Mouse (Mus musculus): ENCODE results near the gene Lmnb2. TPM values are rescaled to one million over a fixed set of nuclear protein-coding genes. Genes with fewer than 3 reads are reported as not detected.

Gene Lmnb2
- polyA plus RNA-seq, 1 experiment from 2014 or later = 30.9 TPM

DNA sequence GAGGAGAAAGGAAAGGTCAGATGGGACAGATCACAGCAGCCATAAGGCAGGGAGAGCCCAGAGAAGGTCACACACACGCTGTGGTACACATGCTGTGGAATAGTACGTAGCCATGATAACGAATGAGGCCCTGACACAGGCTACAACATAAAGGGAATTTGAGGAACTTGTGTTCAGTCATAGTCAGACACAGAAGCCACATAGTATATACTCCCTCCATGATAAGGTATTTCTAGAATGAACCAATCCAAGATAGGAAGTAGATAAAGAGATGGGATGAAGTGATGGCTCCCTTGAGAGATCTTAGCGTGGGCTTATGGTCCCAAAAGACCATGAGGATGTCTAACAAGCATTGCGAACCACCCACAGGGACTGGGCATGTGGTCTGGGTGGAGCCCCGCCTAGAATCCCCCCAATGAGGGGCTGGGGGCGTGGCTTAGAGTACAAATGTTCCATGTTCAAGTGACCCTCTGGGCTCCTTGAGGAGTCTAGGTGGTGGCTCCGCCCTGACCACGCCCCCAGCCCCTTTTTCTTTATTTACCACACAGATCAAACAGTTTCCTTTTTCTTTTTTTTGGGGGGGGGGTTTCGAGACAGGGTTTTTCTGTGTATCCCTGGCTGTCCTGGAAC lies 33.8 kb upstream of the Lmnb2 start:
- H3K4me3 ChIP-seq (ENCODE audit: low read depth, low read length) = no peak overlapping the region
- DNase-seq (ENCODE audit: low spot score) (no peak), ATAC-seq (replicated peaks; ENCODE audit: low FRiP score) (no peak)
- 81% methylated on average over 10 of the region's 10 CpGs for WGBS
- H3K4me1 ChIP-seq (replicated peaks; ENCODE audit: control insufficient read depth, insufficient read depth, low read length) = 0 out of 2 replicates have a peak, but pooled peaks cover 2% of the 10 kb centered on the region
- no peak overlapping the region for H3K4me2 ChIP-seq (ENCODE audit: low read depth, low read length, severe bottlenecking)
- H3K9ac ChIP-seq (ENCODE audit: low read length) = no peak overlapping the region
- H3K9me3 ChIP-seq (ENCODE audit: control insufficient read depth, low read length) = no peaks in the 10 kb centered on the region
- H3K36me3 ChIP-seq (ENCODE audit: control insufficient read depth, insufficient read depth, low read length) = no peaks in the 10 kb centered on the region
- H3K27ac ChIP-seq (ENCODE audit: low read depth, low read length) = no peak overlapping the region
- no peaks in the 10 kb centered on the region for H3K27me3 ChIP-seq (ENCODE audit: control insufficient read depth, insufficient read depth, low read length)

DNA sequence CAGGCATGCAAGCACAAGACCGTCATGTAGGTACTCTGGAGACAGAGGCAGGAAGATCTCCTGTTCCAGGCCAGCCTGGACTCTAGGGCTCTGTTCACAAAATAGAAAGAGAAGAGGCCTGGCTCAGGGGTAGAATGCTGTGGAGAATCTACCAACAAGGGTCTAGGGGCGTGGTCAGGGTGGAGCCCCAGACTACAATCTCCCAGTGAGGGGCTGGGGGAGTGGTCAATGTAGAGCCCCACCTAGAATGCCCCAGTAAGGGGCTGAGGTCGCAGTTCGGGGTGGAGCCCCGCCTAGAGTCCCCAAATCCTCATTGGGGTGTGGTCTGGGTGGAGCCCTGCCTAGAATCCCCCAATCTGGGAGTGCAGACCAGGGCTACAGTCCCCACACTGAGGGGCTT lies 32.3 kb upstream of the Lmnb2 start:
- DNase-seq (ENCODE audit: low spot score) = no peak
- 26% methylated on average over 5 of the region's 5 CpGs for WGBS

GRCm38 (mm10) chr10:80949081-80949480 lies 31.0 kb upstream of the Lmnb2 start:
- H3K36me3 ChIP-seq (ENCODE audit: control insufficient read depth, insufficient read depth, low read length) = no peaks in the 10 kb centered on the region
- no peak for ATAC-seq (replicated peaks; ENCODE audit: low FRiP score)
- H3K27me3 ChIP-seq (ENCODE audit: control insufficient read depth, insufficient read depth, low read length) = no peaks in the 10 kb centered on the region
- no peak overlapping the region for H3K27ac ChIP-seq (ENCODE audit: low read depth, low read length)
- WGBS = 68% methylated on average over 3 of the region's 3 CpGs
- no peak overlapping the region for H3K4me2 ChIP-seq (ENCODE audit: low read depth, low read length, severe bottlenecking)
- DNase-seq (ENCODE audit: low spot score) = no peak
- H3K9me3 ChIP-seq (ENCODE audit: control insufficient read depth, low read length) = no peaks in the 10 kb centered on the region
- H3K4me1 ChIP-seq (replicated peaks; ENCODE audit: control insufficient read depth, insufficient read depth, low read length) = no peaks in the 10 kb centered on the region
- H3K9ac ChIP-seq (ENCODE audit: low read length) = no peak overlapping the region
- no peak overlapping the region for H3K4me3 ChIP-seq (ENCODE audit: low read depth, low read length)

More for the DNA sequence above, 32.3 kb upstream of the Lmnb2 start:
- no peak for ATAC-seq (replicated peaks; ENCODE audit: low FRiP score)
- Histone ChIP-seq H3K4me1 (replicated peaks; ENCODE audit: control insufficient read depth, insufficient read depth, low read length) (no peaks in the 10 kb centered on the region), H3K9me3 (ENCODE audit: control insufficient read depth, low read length) (no peaks in the 10 kb centered on the region), H3K36me3 (ENCODE audit: control insufficient read depth, insufficient read depth, low read length) (no peaks in the 10 kb centered on the region), H3K4me2 (ENCODE audit: low read depth, low read length, severe bottlenecking) (no peak overlapping the region), H3K4me3 (ENCODE audit: low read depth, low read length) (no peak overlapping the region), H3K9ac (ENCODE audit: low read length) (no peak overlapping the region), H3K27me3 (ENCODE audit: control insufficient read depth, insufficient read depth, low read length) (no peaks in the 10 kb centered on the region), H3K27ac (ENCODE audit: low read depth, low read length) (no peak overlapping the region)

- WGBS = 24% methylated on average over 6 of the region's 6 CpGs
- no peak overlapping the region for H3K27ac ChIP-seq (ENCODE audit: low read depth, low read length)
- no peaks in the 10 kb centered on the region for H3K36me3 ChIP-seq (ENCODE audit: control insufficient read depth, insufficient read depth, low read length)
Observed at GRCm38 (mm10) chr10:80948570-80948969, 30.5 kb upstream of the Lmnb2 start.

GRCm38 (mm10) chr10:80947802-80948201 lies 29.8 kb upstream of the Lmnb2 start:
- DNase-seq (ENCODE audit: low spot score) = no peak
- Histone ChIP-seq H3K4me2 (ENCODE audit: low read depth, low read length, severe bottlenecking) (no peak overlapping the region), H3K36me3 (ENCODE audit: control insufficient read depth, insufficient read depth, low read length) (no peaks in the 10 kb centered on the region), H3K4me1 (replicated peaks; ENCODE audit: control insufficient read depth, insufficient read depth, low read length) (no peaks in the 10 kb centered on the region), H3K4me3 (ENCODE audit: low read depth, low read length) (no peak overlapping the region), H3K9me3 (ENCODE audit: control insufficient read depth, low read length) (no peaks in the 10 kb centered on the region), H3K9ac (ENCODE audit: low read length) (no peak overlapping the region), H3K27ac (ENCODE audit: low read depth, low read length) (no peak overlapping the region), H3K27me3 (ENCODE audit: control insufficient read depth, insufficient read depth, low read length) (no peaks in the 10 kb centered on the region)
- 57% methylated on average over 2 of the region's 2 CpGs for whole genome bisulfite sequencing
- ATAC-seq (replicated peaks; ENCODE audit: low FRiP score) = no peak

More at GRCm38 (mm10) chr10:80948570-80948969, 30.5 kb upstream of the Lmnb2 start:
- no peak overlapping the region for H3K4me2 ChIP-seq (ENCODE audit: low read depth, low read length, severe bottlenecking)
- no peaks in the 10 kb centered on the region for H3K9me3 ChIP-seq (ENCODE audit: control insufficient read depth, low read length)
- no peak overlapping the region for H3K4me3 ChIP-seq (ENCODE audit: low read depth, low read length)
- no peaks in the 10 kb centered on the region for H3K27me3 ChIP-seq (ENCODE audit: control insufficient read depth, insufficient read depth, low read length)
- H3K4me1 ChIP-seq (replicated peaks; ENCODE audit: control insufficient read depth, insufficient read depth, low read length) = no peaks in the 10 kb centered on the region
- no peak for ATAC-seq (replicated peaks; ENCODE audit: low FRiP score)
- H3K9ac ChIP-seq (ENCODE audit: low read length) = no peak overlapping the region
- no peak for DNase-seq (ENCODE audit: low spot score)

DNA sequence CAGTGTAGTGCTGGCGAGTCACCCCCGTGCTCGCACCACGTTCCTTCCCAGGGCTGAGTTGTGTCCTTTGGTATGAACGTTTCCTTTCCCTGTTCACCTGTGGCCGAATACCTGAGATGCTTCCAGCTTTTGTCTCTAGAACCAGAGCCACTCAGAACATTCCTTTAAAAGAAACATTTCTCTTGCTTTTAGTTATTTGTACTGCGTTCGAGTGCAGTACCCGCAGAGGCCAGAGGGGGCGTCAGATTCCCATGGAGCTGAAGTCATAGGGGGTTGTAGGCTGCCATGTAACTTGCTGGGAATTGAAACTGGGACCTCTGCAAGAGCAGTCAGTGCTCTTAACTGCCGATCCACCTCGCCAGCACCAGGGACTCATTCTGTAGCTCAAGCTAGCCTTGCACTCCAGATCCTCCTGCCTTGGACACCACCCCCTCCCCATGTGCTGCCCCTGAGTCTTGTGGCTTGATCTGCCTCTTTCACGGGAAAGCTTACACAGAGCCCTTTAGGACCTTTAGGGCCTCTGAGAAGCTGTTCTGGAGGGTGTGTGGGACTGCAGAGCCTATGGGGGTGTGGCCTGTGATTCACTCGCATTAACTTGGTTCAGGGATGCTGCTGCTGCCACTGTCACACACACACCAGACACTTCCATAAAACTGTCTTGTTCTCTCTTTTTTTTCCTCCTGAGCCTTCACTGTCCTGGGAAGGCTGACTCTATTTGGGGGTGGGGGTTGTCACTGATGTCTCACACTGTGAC lies 28.8 kb upstream of the Lmnb2 start:
- DNase-seq (ENCODE audit: low spot score) = no peak
- Histone ChIP-seq H3K4me2 (ENCODE audit: low read depth, low read length, severe bottlenecking) (no peak overlapping the region), H3K27ac (ENCODE audit: low read depth, low read length) (no peak overlapping the region), H3K4me3 (ENCODE audit: low read depth, low read length) (no peak overlapping the region), H3K9me3 (ENCODE audit: control insufficient read depth, low read length) (no peaks in the 10 kb centered on the region), H3K4me1 (replicated peaks; ENCODE audit: control insufficient read depth, insufficient read depth, low read length) (no peaks in the 10 kb centered on the region), H3K36me3 (ENCODE audit: control insufficient read depth, insufficient read depth, low read length) (no peaks in the 10 kb centered on the region), H3K27me3 (ENCODE audit: control insufficient read depth, insufficient read depth, low read length) (no peaks in the 10 kb centered on the region), H3K9ac (ENCODE audit: low read length) (no peak overlapping the region)
- no peak for ATAC-seq (replicated peaks; ENCODE audit: low FRiP score)
- 66% methylated on average over 14 of the region's 14 CpGs for WGBS

DNA sequence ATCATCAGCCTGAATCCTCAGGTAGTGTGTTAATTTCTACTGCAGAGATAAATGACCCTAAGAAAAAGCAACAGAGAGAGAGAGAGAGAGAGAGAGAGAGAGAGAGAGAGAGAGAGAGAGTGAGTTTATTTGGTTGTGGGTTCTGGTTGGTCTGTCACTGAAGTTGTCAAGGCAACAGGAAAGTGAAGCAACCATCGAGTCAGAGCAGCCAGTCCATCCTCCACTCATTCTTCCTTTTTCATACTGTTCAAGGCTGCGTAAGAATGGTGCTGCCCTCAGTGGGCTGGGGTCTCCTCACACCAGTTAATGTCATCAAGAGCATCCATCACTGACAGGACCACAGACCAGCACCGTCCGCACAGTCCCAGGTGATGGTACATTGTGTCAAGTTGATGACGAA lies 26.2 kb upstream of the Lmnb2 start:
- Histone ChIP-seq H3K36me3 (ENCODE audit: control insufficient read depth, insufficient read depth, low read length) (no peaks in the 10 kb centered on the region), H3K4me3 (ENCODE audit: low read depth, low read length) (no peak overlapping the region), H3K4me2 (ENCODE audit: low read depth, low read length, severe bottlenecking) (no peak overlapping the region), H3K9me3 (ENCODE audit: control insufficient read depth, low read length) (no peaks in the 10 kb centered on the region), H3K9ac (ENCODE audit: low read length) (no peak overlapping the region), H3K27me3 (ENCODE audit: control insufficient read depth, insufficient read depth, low read length) (no peaks in the 10 kb centered on the region), H3K4me1 (replicated peaks; ENCODE audit: control insufficient read depth, insufficient read depth, low read length) (peaks cover 6% of the 10 kb centered on the region; the same call in 1 of the 2 replicates), H3K27ac (ENCODE audit: low read depth, low read length) (no peak overlapping the region)
- WGBS = 95% methylated on average over 5 of the region's 5 CpGs
- no peak for DNase-seq (ENCODE audit: low spot score)
- ATAC-seq (replicated peaks; ENCODE audit: low FRiP score) = no peak

DNA sequence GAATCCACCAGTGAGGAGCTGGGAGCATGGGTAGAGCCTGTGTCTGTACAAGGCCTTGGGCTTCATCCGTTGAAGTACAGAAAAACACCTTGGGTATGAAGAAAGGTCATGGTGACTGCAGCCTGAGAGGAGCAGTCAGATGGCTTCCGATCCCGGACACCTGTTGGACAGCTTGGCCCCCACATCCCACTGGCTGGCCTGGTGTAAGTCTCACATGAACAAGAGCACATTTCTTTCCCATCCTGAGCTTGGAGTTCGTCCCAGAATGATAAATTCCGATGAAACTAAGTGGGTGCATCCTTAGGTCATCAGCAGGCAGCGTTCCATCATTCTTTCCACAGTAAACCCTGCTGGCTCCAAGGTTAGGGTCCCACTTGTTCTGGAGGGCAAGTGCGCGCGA lies 25.7 kb upstream of the Lmnb2 start:
- H3K27me3 ChIP-seq (ENCODE audit: control insufficient read depth, insufficient read depth, low read length) = peaks cover 2% of the 10 kb centered on the region; the same call in 1 of the 2 replicates
- 91% methylated on average over 9 of the region's 9 CpGs for WGBS
- no peaks in the 10 kb centered on the region for H3K36me3 ChIP-seq (ENCODE audit: control insufficient read depth, insufficient read depth, low read length)
- H3K4me2 ChIP-seq (ENCODE audit: low read depth, low read length, severe bottlenecking) = no peak overlapping the region
- no peak overlapping the region for H3K9ac ChIP-seq (ENCODE audit: low read length)
- H3K4me1 ChIP-seq (replicated peaks; ENCODE audit: control insufficient read depth, insufficient read depth, low read length) = peaks cover 9% of the 10 kb centered on the region; the same call in 1 of the 2 replicates
- no peaks in the 10 kb centered on the region for H3K9me3 ChIP-seq (ENCODE audit: control insufficient read depth, low read length)
- no peak for DNase-seq (ENCODE audit: low spot score)
- H3K4me3 ChIP-seq (ENCODE audit: low read depth, low read length) = no peak overlapping the region
- H3K27ac ChIP-seq (ENCODE audit: low read depth, low read length) = no peak overlapping the region
- ATAC-seq (replicated peaks; ENCODE audit: low FRiP score) = no peak
